Mouse (Mus musculus): Measurements from ENCODE around the gene Exph5. TPM values are rescaled to one million over a fixed set of nuclear protein-coding genes. Genes with fewer than 3 reads are reported as not detected.

Exph5 gene
- total RNA-seq (2021), result 0.09 and 0.14 TPM in 2 replicates
- long read RNA-seq, result 0 reads

- peak; percentile 13 for DNase-seq
Measured at GRCm38 (mm10) chr9:53301269-53301720, at the start of gene Exph5. TSS of gene Exph5 (plus strand) at chr9:53301670.

GRCm38 (mm10) chr9:53254368-53254767 is 47.1 kb upstream of the Exph5 start:
- DNase-seq, result peak; percentile 74

- no peak for DNase-seq
Measured at GRCm38 (mm10) chr9:53256690-53257305, 44.7 kb upstream of the Exph5 start.

- DNase-seq, result no peak
Measured at GRCm38 (mm10) chr9:53257772-53258171, 43.7 kb upstream of the Exph5 start.

- DNase-seq, result no peak
Measured at GRCm38 (mm10) chr9:53258199-53258598, 43.3 kb upstream of the Exph5 start.

- no peak for DNase-seq
Measured at GRCm38 (mm10) chr9:53264387-53264786, 37.1 kb upstream of the Exph5 start.

GRCm38 (mm10) chr9:53265589-53265988 is 35.9 kb upstream of the Exph5 start:
- DNase-seq, result no peak

GRCm38 (mm10) chr9:53268036-53268435 is 33.4 kb upstream of the Exph5 start:
- DNase-seq, result no peak

- peak; percentile 8 for DNase-seq
Measured at GRCm38 (mm10) chr9:53268731-53269465, 32.6 kb upstream of the Exph5 start.

GRCm38 (mm10) chr9:53269466-53269755 is 32.1 kb upstream of the Exph5 start:
- DNase-seq, result no peak

GRCm38 (mm10) chr9:53271281-53272022 is 30.0 kb upstream of the Exph5 start:
- DNase-seq, result no peak

GRCm38 (mm10) chr9:53272207-53272606 is 29.3 kb upstream of the Exph5 start:
- DNase-seq, result no peak

- no peak for DNase-seq
Measured at GRCm38 (mm10) chr9:53272714-53273113, 28.8 kb upstream of the Exph5 start.

GRCm38 (mm10) chr9:53276381-53276780 is 25.1 kb upstream of the Exph5 start:
- no peak for DNase-seq

- no peak for DNase-seq
Measured at GRCm38 (mm10) chr9:53278997-53279396, 22.5 kb upstream of the Exph5 start.

GRCm38 (mm10) chr9:53286793-53287192 is 14.7 kb upstream of the Exph5 start:
- no peak for DNase-seq

GRCm38 (mm10) chr9:53290006-53290405 is 11.5 kb upstream of the Exph5 start:
- DNase-seq, result no peak

- no peak for DNase-seq
Measured at GRCm38 (mm10) chr9:53292833-53293232, 8.6 kb upstream of the Exph5 start.

GRCm38 (mm10) chr9:53301801-53302311 is 386 bp downstream of the Exph5 start:
- DNase-seq, result no peak

- DNase-seq, result no peak
Measured at GRCm38 (mm10) chr9:53302415-53302814, 945 bp downstream of the Exph5 start.

GRCm38 (mm10) chr9:53307904-53308303 is 6.4 kb downstream of the Exph5 start:
- no peak for DNase-seq

GRCm38 (mm10) chr9:53312981-53313380 is 11.5 kb downstream of the Exph5 start:
- DNase-seq, result no peak

All from adrenal gland, postnatal 25 days (tissue).